Mouse (Mus musculus) midbrain, embryonic 10.5 days (tissue): ENCODE measurements at regions not wholly inside any gene's neighbourhood (a gene's known extent, or its start where the extent isn't known, plus 50 kb on each side); places are given as distances from the start of the nearest gene placed in this dataset.

Experiments
- DNase-seq: peaks from one replicate; pipeline ENCODE4 v3.0.0-alpha.2; 2017; ENCODE audit warnings: low spot score
- H3K27ac ChIP-seq: fragments of 300-500 bp; sonication (generic); replicated peaks from 2 replicates; pipeline ENCODE4 v1.5.1; 2016; ENCODE audit warnings: mild to moderate bottlenecking
- H3K27me3 ChIP-seq: fragments of 300-500 bp; sonication (generic); 2 replicates; pipeline ENCODE4 v1.6.1; 2016; ENCODE audit warnings: low read depth, mild to moderate bottlenecking; ENCODE audit not compliant: poor library complexity, severe bottlenecking
- H3K36me3 ChIP-seq: fragments of 300-500 bp; sonication (generic); 2 replicates; pipeline ENCODE4 v1.6.1; 2016; ENCODE audit warnings: mild to moderate bottlenecking, moderate library complexity
- H3K4me1 ChIP-seq: fragments of 300-500 bp; sonication (generic); 2 replicates; pipeline ENCODE4 v1.6.1; 2016
- H3K4me3 ChIP-seq: fragments of 300-500 bp; sonication (generic); 2 replicates; pipeline ENCODE4 v1.5.1; 2016; ENCODE audit warnings: mild to moderate bottlenecking, moderate library complexity
- H3K9me3 ChIP-seq: fragments of 300-500 bp; sonication (generic); replicated peaks from 2 replicates; pipeline ENCODE4 v1.6.1; 2016; ENCODE audit warnings: mild to moderate bottlenecking
- WGBS: fragments of 180-500 bp; shearing (Covaris S2); methylation state at CpG from one replicate; pipeline ENCODE4 v1.1.7; 2016; 5-methylcytosine and 5-hydroxymethylcytosine counted together

GRCm38 (mm10) chr4:9935949-9936348, 938.3 kb upstream of the 2610301B20Rik start:
- Histone ChIP-seq H3K4me3 (no peak overlapping the region), H3K4me1 (no peaks in the 10 kb centered on the region), H3K27me3 (no peaks in the 10 kb centered on the region), H3K36me3 (no peaks in the 10 kb centered on the region), H3K27ac (no peak overlapping the region), H3K9me3 (no peaks in the 10 kb centered on the region)
- no peak for DNase-seq
- WGBS: 63% methylated on average over 3 of the region's 3 CpGs

GRCm38 (mm10) chr4:9951441-9951840, 922.9 kb upstream of the 2610301B20Rik start:
- Histone ChIP-seq H3K27me3 (no peaks in the 10 kb centered on the region), H3K4me1 (no peaks in the 10 kb centered on the region), H3K9me3 (no peaks in the 10 kb centered on the region), H3K36me3 (no peaks in the 10 kb centered on the region), H3K27ac (no peak overlapping the region), H3K4me3 (no peak overlapping the region)
- no peak for DNase-seq
- WGBS: 86% methylated on average over 4 of the region's 4 CpGs

GRCm38 (mm10) chr4:9974631-9975030, 899.7 kb upstream of the 2610301B20Rik start:
- H3K36me3 ChIP-seq: no peaks in the 10 kb centered on the region
- no peaks in the 10 kb centered on the region for H3K9me3 ChIP-seq
- no peak overlapping the region for H3K27ac ChIP-seq
- no peaks in the 10 kb centered on the region for H3K4me1 ChIP-seq
- no peaks in the 10 kb centered on the region for H3K27me3 ChIP-seq
- DNase-seq: no peak
- H3K4me3 ChIP-seq: no peak overlapping the region

GRCm38 (mm10) chr4:9981354-9982040, 892.8 kb upstream of the 2610301B20Rik start:
- no peaks in the 10 kb centered on the region for H3K9me3 ChIP-seq
- H3K4me1 ChIP-seq: no peaks in the 10 kb centered on the region
- no peak overlapping the region for H3K4me3 ChIP-seq
- no peak for DNase-seq
- 78% methylated on average over 3 of the region's 3 CpGs for WGBS
- no peaks in the 10 kb centered on the region for H3K36me3 ChIP-seq
- no peak overlapping the region for H3K27ac ChIP-seq
- H3K27me3 ChIP-seq: no peaks in the 10 kb centered on the region

GRCm38 (mm10) chr4:9982786-9983525, 891.3 kb upstream of the 2610301B20Rik start:
- Histone ChIP-seq H3K27ac (no peak overlapping the region), H3K36me3 (no peaks in the 10 kb centered on the region), H3K4me1 (no peaks in the 10 kb centered on the region), H3K27me3 (no peaks in the 10 kb centered on the region), H3K4me3 (no peak overlapping the region), H3K9me3 (no peaks in the 10 kb centered on the region)
- no peak for DNase-seq
- WGBS: 88% methylated on average over 7 of the region's 7 CpGs

GRCm38 (mm10) chr4:9993871-9994270, 880.4 kb upstream of the 2610301B20Rik start:
- H3K9me3 ChIP-seq: no peaks in the 10 kb centered on the region
- H3K27me3 ChIP-seq: no peaks in the 10 kb centered on the region
- no peak for DNase-seq
- no peaks in the 10 kb centered on the region for H3K4me1 ChIP-seq
- 29% methylated on average over 1 of the region's 1 CpGs for WGBS
- H3K4me3 ChIP-seq: no peak overlapping the region
- H3K27ac ChIP-seq: no peak overlapping the region
- no peaks in the 10 kb centered on the region for H3K36me3 ChIP-seq

- H3K9me3 ChIP-seq: no peaks in the 10 kb centered on the region
- 66% methylated on average over 1 of the region's 1 CpGs for WGBS
- H3K4me1 ChIP-seq: no peaks in the 10 kb centered on the region
- no peak for DNase-seq
- H3K36me3 ChIP-seq: no peaks in the 10 kb centered on the region
- no peaks in the 10 kb centered on the region for H3K27me3 ChIP-seq
- H3K4me3 ChIP-seq: no peak overlapping the region
- H3K27ac ChIP-seq: no peak overlapping the region
Measured at GRCm38 (mm10) chr4:9994466-9994865, 879.8 kb upstream of the 2610301B20Rik start.

- no peak for DNase-seq
- no peak overlapping the region for H3K4me3 ChIP-seq
- H3K36me3 ChIP-seq: no peaks in the 10 kb centered on the region
- peaks cover 3% of the 10 kb centered on the region for H3K4me1 ChIP-seq
- no peaks in the 10 kb centered on the region for H3K9me3 ChIP-seq
- H3K27me3 ChIP-seq: no peaks in the 10 kb centered on the region
- H3K27ac ChIP-seq: no peak overlapping the region
Measured at GRCm38 (mm10) chr4:10030316-10030715, 844.0 kb upstream of the 2610301B20Rik start.

GRCm38 (mm10) chr4:10031764-10032163, 842.5 kb upstream of the 2610301B20Rik start:
- no peak overlapping the region for H3K4me3 ChIP-seq

GRCm38 (mm10) chr4:10035336-10035735, 839.0 kb upstream of the 2610301B20Rik start:
- Histone ChIP-seq H3K4me3 (no peak overlapping the region), H3K4me1 (peaks cover 3% of the 10 kb centered on the region), H3K36me3 (no peaks in the 10 kb centered on the region), H3K9me3 (no peaks in the 10 kb centered on the region), H3K27me3 (no peaks in the 10 kb centered on the region), H3K27ac (no peak overlapping the region)
- 91% methylated on average over 1 of the region's 1 CpGs for WGBS
- no peak for DNase-seq

More at GRCm38 (mm10) chr4:10031764-10032163, 842.5 kb upstream of the 2610301B20Rik start:
- Histone ChIP-seq H3K27me3 (no peaks in the 10 kb centered on the region), H3K27ac (0 out of 2 replicates have a peak overlapping the region, but pooled peaks have one; percentile 17), H3K4me1 (peaks cover 3% of the 10 kb centered on the region), H3K36me3 (no peaks in the 10 kb centered on the region), H3K9me3 (no peaks in the 10 kb centered on the region)
- DNase-seq: no peak
- WGBS: 9% methylated on average over 3 of the region's 3 CpGs

GRCm38 (mm10) chr4:10041301-10042093, 832.8 kb upstream of the 2610301B20Rik start:
- no peak overlapping the region for H3K27ac ChIP-seq
- no peak for DNase-seq
- no peak overlapping the region for H3K4me3 ChIP-seq
- no peaks in the 10 kb centered on the region for H3K4me1 ChIP-seq
- 79% methylated on average over 2 of the region's 2 CpGs for whole genome bisulfite sequencing
- no peaks in the 10 kb centered on the region for H3K36me3 ChIP-seq
- no peaks in the 10 kb centered on the region for H3K9me3 ChIP-seq
- no peaks in the 10 kb centered on the region for H3K27me3 ChIP-seq

- no peaks in the 10 kb centered on the region for H3K4me1 ChIP-seq
- no peaks in the 10 kb centered on the region for H3K36me3 ChIP-seq
- DNase-seq: no peak
- no peak overlapping the region for H3K4me3 ChIP-seq
- no peaks in the 10 kb centered on the region for H3K9me3 ChIP-seq
- 88% methylated on average over 1 of the region's 1 CpGs for WGBS
- no peak overlapping the region for H3K27ac ChIP-seq
- no peaks in the 10 kb centered on the region for H3K27me3 ChIP-seq
Measured at GRCm38 (mm10) chr4:10048770-10049169, 825.5 kb upstream of the 2610301B20Rik start.

- no peak for DNase-seq
- 75% methylated on average over 4 of the region's 4 CpGs for WGBS
- Histone ChIP-seq H3K36me3 (no peaks in the 10 kb centered on the region), H3K27me3 (no peaks in the 10 kb centered on the region), H3K27ac (no peak overlapping the region), H3K4me1 (no peaks in the 10 kb centered on the region), H3K9me3 (no peaks in the 10 kb centered on the region), H3K4me3 (no peak overlapping the region)
Measured at GRCm38 (mm10) chr4:10049411-10049810, 824.9 kb upstream of the 2610301B20Rik start.
